Mouse (Mus musculus) cerebellum, adult 2 months (tissue): ENCODE results near the gene Foxj1.

Experiments used
- CTCF ChIP-seq: fragments of 200-500 bp; IDR thresholded peaks from 2 replicates; pipeline ENCODE4 v1.5.1; 2011; ENCODE audit warnings: low read depth, mild to moderate bottlenecking, control low read depth, low read length, moderate library complexity, borderline replicate concordance; ENCODE audit not compliant: insufficient read depth
- POLR2A ChIP-seq: fragments of 200-500 bp; IDR thresholded peaks from 2 replicates; pipeline ENCODE4 v1.6.1; 2011; ENCODE audit warnings: low read length, control low read depth, borderline replicate concordance; ENCODE audit not compliant: insufficient read depth

DNA sequence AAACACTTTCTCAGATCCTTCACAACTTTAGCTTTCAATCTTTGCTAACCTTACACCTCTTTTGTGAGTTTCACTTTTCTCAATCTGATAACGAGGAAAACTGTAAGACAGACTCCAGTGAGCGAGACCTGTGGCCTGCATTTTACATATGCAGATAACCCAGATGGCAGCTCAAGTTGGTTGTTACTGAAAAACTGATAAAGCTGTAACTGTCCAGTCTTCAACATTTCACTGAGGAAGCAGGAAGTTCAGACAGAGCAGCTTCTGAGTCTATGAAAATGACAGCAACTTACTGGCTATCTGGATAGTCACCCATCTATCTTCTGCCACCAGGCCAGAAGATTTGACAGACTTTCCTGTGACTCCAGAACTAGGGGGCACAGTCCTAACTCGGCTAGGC lies 25.6 kb downstream of the Foxj1 start:
- TF ChIP-seq CTCF, result no peak
- no peak for TF ChIP-seq POLR2A
